ENCODE assay signal across 15 mouse cellular contexts in the genomic region with DNA sequence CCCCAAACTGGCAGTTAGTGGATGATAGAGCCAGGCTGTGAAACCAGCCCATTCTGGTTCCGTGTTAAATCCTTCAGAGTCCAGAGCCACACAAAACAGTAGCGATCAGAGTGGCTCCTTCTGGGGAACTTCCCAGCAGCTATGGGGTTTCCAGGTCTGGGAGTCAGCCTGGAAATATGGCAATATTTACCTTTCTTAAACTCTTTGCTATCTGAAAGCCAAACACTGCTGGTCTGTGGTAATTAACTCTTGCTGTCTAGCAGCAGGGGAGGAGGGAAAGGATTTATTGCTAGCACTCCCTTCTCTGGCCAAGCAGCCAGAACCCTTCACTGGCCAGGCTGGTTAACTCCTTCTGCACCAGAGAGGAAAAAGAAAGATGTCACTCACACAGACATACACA.
DNase-seq lines count a peak whose midpoint lies in the region; ATAC-seq and TF ChIP-seq lines count a peak whose summit lies in the region.
"Had no signal": no experiment of that assay in that cellular context is flagged by ENCODE, and none has a peak within 500 bp of the region (broad histone marks: within the 10 kb centered on the region; RNA-seq: fewer than 3 reads in every experiment).

No protein-coding gene starts in this region.

- H3K9me3 ChIP-seq in kidney, postnatal 0 days (replicated peaks; ENCODE audit: low read length): no peaks in the 10 kb centered on the region
- no peaks in the 10 kb centered on the region for H3K9me3 ChIP-seq in intestine, embryonic 15.5 days
- H3K9me3 ChIP-seq in neural tube, embryonic 11.5 days (ENCODE audit: control insufficient read depth, low read length): no peaks in the 10 kb centered on the region
- H3K9me3 ChIP-seq: forebrain, embryonic 15.5 days; heart, embryonic 13.5 days had no signal

- H3K27ac ChIP-seq in kidney, postnatal 0 days: peak overlapping the region; percentile 25
- H3K27ac ChIP-seq in intestine, embryonic 15.5 days: peak overlapping the region; percentile 48
- no peak overlapping the region for H3K27ac ChIP-seq in neural tube, embryonic 11.5 days (ENCODE audit: low read depth, low read length)
- H3K27ac ChIP-seq: forebrain, embryonic 15.5 days; heart, embryonic 13.5 days; layer of hippocampus, adult 2 months; liver, embryonic 14.5 days had no signal

- TF ChIP-seq CTCF in kidney, postnatal 0 days (IDR thresholded peaks at IDR 0.05; ENCODE audit: low read depth): no peak

- H3K4me1 ChIP-seq in kidney, postnatal 0 days (replicated peaks; ENCODE audit: insufficient read depth, low read length): no peaks in the 10 kb centered on the region
- H3K4me1 ChIP-seq in intestine, embryonic 15.5 days (replicated peaks): peaks cover 4% of the 10 kb centered on the region
- no peaks in the 10 kb centered on the region for H3K4me1 ChIP-seq in neural tube, embryonic 11.5 days (ENCODE audit: control insufficient read depth, insufficient read depth, low read length)
- H3K4me1 ChIP-seq: forebrain, embryonic 15.5 days; heart, embryonic 13.5 days had no signal

- peak; percentile 72 for ATAC-seq in kidney, postnatal 0 days (replicated peaks; ENCODE audit: low FRiP score, low read depth)
- ATAC-seq in intestine, embryonic 15.5 days: peak; percentile 86
- ATAC-seq in neural tube, embryonic 11.5 days (ENCODE audit: insufficient read depth, low FRiP score, low TSS enrichment): no peak
- ATAC-seq: forebrain, embryonic 15.5 days; inflammation-experienced regulatory T-cells, adult 6 months had no signal

- WGBS in kidney, postnatal 0 days: 15% methylated on average over 2 of the region's 2 CpGs
- 13% methylated on average over 2 of the region's 2 CpGs for WGBS in intestine, embryonic 15.5 days
- 23% methylated on average over 2 of the region's 2 CpGs for WGBS in neural tube, embryonic 11.5 days

- H3K4me2 ChIP-seq in kidney, postnatal 0 days (ENCODE audit: low read length): no peak overlapping the region
- no peak overlapping the region for H3K4me2 ChIP-seq in intestine, embryonic 15.5 days (replicated peaks)
- H3K4me2 ChIP-seq in neural tube, embryonic 11.5 days (ENCODE audit: low read depth): no peak overlapping the region
- H3K4me2 ChIP-seq: forebrain, embryonic 15.5 days; heart, embryonic 13.5 days; midbrain, embryonic 11.5 days had no signal

- no peak overlapping the region for H3K9ac ChIP-seq in kidney, postnatal 0 days (ENCODE audit: low read depth, low read length)
- no peak overlapping the region for H3K9ac ChIP-seq in intestine, embryonic 15.5 days
- no peak overlapping the region for H3K9ac ChIP-seq in neural tube, embryonic 11.5 days (ENCODE audit: low read length)
- H3K9ac ChIP-seq: forebrain, embryonic 15.5 days; heart, embryonic 13.5 days; liver, embryonic 14.5 days had no signal

- H3K27me3 ChIP-seq in kidney, postnatal 0 days (ENCODE audit: insufficient read depth, low read length): no peaks in the 10 kb centered on the region
- no peaks in the 10 kb centered on the region for H3K27me3 ChIP-seq in intestine, embryonic 15.5 days (replicated peaks)
- H3K27me3 ChIP-seq in neural tube, embryonic 11.5 days (ENCODE audit: control insufficient read depth, insufficient read depth, low read length): no peaks in the 10 kb centered on the region
- H3K27me3 ChIP-seq: forebrain, embryonic 15.5 days; heart, embryonic 13.5 days had no signal

- H3K36me3 ChIP-seq in kidney, postnatal 0 days (ENCODE audit: insufficient read depth, low read length): peaks cover 4% of the 10 kb centered on the region; the same call in 1 of the 2 replicates
- H3K36me3 ChIP-seq in intestine, embryonic 15.5 days: no peaks in the 10 kb centered on the region
- H3K36me3 ChIP-seq in neural tube, embryonic 11.5 days (ENCODE audit: control insufficient read depth, insufficient read depth, low read length): no peaks in the 10 kb centered on the region
- H3K36me3 ChIP-seq: forebrain, embryonic 15.5 days had no signal

- no peak overlapping the region for H3K4me3 ChIP-seq in kidney, postnatal 0 days (replicated peaks; ENCODE audit: low read depth, low read length)
- H3K4me3 ChIP-seq in intestine, embryonic 15.5 days (replicated peaks): no peak overlapping the region
- no peak overlapping the region for H3K4me3 ChIP-seq in neural tube, embryonic 11.5 days (ENCODE audit: low read depth, low read length)
- H3K4me3 ChIP-seq: forebrain, embryonic 15.5 days; heart, embryonic 13.5 days; layer of hippocampus, adult 2 months had no signal

- DNase-seq in kidney, postnatal 0 days (ENCODE audit: low spot score): peak; percentile 79
- DNase-seq in kidney, postnatal 36 days: no peak
- peak; percentile 47 for DNase-seq in embryo, embryonic 10.5 days (ENCODE audit: low spot score)
- peak; percentile 13 for DNase-seq in neural tube, embryonic 11.5 days (ENCODE audit: low spot score)
- no peak for DNase-seq in urinary bladder, adult 2 months (ENCODE audit: low spot score)
- no peak for DNase-seq in spleen, postnatal 10 days (ENCODE audit: low spot score in 2 of 2)
- DNase-seq: gastrocnemius, postnatal 10 days; thymus, postnatal 4 days had no signal

Comparison
In these comparisons a context has a peak if more than half of its experiments do, and no peak if none do; other contexts are left out.
1. DNase-seq: peak in kidney, postnatal 0 days (single experiment), embryo, embryonic 10.5 days (single experiment) and neural tube, embryonic 11.5 days (single experiment); none in kidney, postnatal 36 days (0 of 2), urinary bladder, adult 2 months (single experiment) and spleen, postnatal 10 days (0 of 2).